Mouse (Mus musculus): ENCODE measurements around the gene Gtf2h4.

Gene Gtf2h4

GRCm38 (mm10) chr17:35639352-35639751 is 34.2 kb downstream of the Gtf2h4 start:
- no peak for DNase-seq (ENCODE audit: low read depth, low spot score)

- peak; percentile 42 for DNase-seq (ENCODE audit: low read depth, low spot score)
Measured at GRCm38 (mm10) chr17:35638475-35639190, 34.9 kb downstream of the Gtf2h4 start.

DNA sequence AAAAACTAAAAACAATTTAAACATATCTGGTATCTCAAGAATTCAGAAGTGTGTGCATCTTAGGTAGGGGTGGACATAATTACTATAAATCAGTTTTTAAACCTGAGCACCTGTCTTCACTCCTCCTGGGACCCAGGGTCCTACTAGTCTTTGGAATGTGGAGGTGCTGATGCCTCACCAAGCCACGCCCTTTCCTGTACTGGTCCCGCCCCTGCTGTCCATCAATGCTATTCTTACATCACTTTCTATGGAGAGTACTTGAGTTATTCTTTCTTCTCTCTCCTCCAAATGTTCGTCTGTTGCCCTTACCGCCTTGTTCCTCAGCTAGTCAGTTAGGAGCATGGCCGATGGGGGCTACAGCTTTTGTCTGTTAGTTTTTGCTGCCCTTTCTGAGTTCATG is 37.2 kb downstream of the Gtf2h4 start:
- no peak for DNase-seq (ENCODE audit: low read depth, low spot score)

GRCm38 (mm10) chr17:35635699-35636111 is 37.8 kb downstream of the Gtf2h4 start:
- DNase-seq (ENCODE audit: low read depth, low spot score), result peak; percentile 78

DNA sequence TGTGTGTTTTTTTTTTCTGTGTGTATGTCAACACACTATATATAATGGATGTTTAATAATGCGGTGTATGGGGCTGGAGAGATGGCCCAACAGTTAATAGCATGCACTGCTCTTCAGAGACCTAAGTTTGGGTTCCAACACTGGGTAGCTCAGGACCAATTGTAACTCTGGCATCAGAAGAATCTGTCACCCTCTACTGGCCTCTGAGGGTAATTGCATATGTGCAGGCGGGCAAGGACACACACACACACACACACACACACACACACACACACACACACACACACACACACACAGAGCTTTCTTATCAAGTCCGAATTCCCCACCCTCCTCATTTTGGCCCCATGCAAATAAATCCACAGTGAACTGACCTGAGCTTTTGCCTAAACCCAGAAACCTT is 38.3 kb downstream of the Gtf2h4 start:
- DNase-seq (ENCODE audit: low read depth, low spot score), result no peak

- peak; percentile 85 for DNase-seq (ENCODE audit: low read depth, low spot score)
Measured at GRCm38 (mm10) chr17:35633992-35634391, 39.5 kb downstream of the Gtf2h4 start.

DNA sequence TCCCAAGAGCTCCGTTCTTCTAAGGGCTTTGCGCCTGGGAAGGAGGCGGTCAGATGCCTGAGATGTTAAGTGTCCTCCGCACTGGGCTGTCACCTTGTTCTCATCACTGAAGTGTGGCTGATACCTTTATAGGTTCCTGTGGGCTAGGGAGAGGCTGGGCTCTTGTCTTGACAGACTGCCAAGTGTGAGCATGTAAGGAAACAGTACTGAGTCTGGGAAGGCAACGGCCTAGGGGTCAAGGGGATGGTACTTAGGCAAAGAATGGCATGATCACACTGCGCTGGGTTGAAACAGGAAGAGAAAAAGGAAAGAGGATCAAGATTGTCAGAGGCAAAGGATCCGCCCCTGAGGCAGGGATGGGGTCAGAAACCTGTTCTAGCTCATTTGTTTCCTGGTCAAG is 47.0 kb downstream of the Gtf2h4 start, which contains the start of gene Gm9573:
Gene Gm9573, minus strand, starts transcription at position 101 of the 400 bp plus-strand sequence.
- DNase-seq (ENCODE audit: low read depth, low spot score), result no peak

Data from telencephalon, adult 2 months (tissue).